Mouse (Mus musculus) monocyte, adult 5-6 weeks (primary cell): Measurements from ENCODE around the gene Hoxd12. TPM values are rescaled to one million over a fixed set of nuclear protein-coding genes. Genes with fewer than 3 reads are reported as not detected.

Source experiments
- ATAC-seq: fragments of 153-309, 156-312 bp; replicated peaks from 2 replicates; pipeline ENCODE4 v1.8.0; 2017; ENCODE audit warnings: mild to moderate bottlenecking; ENCODE audit not compliant: low TSS enrichment, insufficient number of reproducible peaks, severe bottlenecking, poor library complexity, low FRiP score
- total RNA-seq: library from RNA; stranded (forward); fragments of 200-1000, 200-491, 200-594 nt; gene quantifications from 3 replicates; pipeline ENCODE4 v1.2.3, GENCODE M21; 2017

The Hoxd12 gene
- total RNA-seq, 1 experiment from 2014 or later, result not detected

DNA sequence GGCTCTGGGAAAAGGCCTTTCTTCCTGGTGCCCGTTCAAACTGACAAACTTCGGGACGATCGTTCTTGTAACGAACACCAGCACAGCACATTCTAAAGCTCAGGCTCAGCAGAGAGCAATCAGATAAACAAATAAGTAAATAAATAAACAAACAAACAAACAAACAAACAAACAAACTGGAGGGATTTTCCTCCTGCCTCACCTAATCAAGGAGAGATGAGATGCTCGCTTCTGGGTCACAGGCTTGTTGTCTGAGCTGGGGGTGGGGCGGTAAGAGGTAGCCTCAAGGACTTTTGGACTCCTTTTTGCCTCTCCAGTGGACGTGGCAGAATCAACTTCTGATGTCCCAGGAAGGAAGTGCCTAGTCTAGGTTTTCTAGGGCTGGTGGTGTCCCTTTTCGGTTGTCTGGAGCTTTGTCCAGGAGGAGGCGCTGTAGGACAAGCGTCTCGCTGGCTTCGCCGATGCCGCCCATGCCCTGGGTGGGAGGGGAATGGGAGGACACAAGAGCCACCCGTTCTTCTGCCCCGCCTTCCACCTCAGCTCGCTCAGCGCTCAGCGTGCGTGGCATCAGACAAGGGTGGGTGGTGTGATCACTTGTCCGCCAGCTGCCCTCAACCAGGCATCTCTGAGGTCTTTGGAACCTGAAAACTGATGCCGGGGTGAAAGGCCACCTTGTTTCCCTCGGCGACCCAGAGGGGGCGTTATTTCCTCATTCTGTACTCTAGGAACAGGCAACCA lies 40.9 kb downstream of the Hoxd12 start:
- ATAC-seq, result no peak

DNA sequence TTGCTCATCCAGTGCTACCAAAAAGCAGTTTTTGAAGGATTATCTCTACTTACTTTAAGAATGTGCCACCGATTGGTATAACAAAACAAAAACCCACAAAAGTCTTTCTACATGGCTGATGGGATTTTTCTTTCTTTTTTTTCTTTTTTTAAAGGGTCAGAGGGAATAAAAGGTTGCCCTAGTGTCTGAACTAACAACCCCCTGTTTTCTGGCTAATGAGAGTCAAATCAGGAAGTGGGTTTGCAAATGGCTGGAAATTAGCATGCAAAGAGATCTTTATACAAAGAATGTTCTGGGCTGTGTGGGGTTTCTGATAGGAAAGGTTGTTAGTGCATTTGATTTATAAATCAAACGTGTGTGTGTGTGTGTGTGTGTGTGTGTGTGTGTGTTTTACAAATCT lies 45.6 kb downstream of the Hoxd12 start:
- no peak for ATAC-seq

DNA sequence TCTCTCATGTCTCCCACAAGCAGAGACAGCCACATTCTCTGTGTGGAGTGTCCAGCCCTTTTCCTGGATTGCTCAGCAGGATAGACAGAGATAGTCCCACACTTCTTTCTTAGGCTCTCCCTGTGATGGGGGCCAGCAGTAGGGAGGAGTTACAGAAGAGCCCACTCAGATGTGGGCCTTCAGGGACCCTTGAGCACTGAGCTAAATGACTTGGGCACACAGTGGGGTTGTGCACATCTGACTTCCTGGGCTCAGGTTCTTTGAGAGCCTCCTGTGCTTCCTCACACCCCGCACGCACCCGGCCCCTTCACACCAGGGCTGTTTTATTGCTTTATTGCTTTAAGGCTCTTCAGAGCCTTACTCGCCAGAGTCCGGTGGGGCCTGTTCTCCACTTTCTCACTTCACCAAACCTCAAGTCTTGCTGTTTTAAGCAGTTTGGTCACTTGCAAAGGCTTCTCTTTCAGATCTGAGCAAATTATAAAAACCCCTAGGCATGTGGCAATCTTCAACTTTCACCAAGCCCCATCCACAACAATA lies 46.2 kb downstream of the Hoxd12 start:
- ATAC-seq, result no peak

GRCm38 (mm10) chr2:74721882-74722281 lies 47.1 kb downstream of the Hoxd12 start:
- ATAC-seq, result no peak

DNA sequence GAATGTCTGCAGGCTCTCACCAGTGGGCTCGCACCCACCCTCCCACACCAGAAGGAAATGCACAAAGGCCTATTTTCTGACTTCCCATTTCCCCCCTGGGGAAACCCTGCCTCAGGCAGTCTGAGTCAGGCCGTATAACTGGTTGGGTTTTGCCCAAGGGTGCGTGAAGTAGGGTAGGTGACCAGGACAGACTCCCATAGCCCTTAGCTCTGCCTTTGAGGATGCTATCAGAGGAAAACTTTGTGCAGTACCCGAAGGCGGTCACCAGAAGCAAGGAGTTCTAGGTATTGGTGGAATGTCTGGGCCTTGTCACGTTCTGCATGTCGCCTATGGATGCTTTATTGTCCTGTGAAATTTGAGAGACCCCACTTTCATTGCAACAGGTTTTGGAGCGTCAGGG lies 48.1 kb downstream of the Hoxd12 start:
- no peak for ATAC-seq

- no peak for ATAC-seq
These were observed 49.6 kb downstream of the Hoxd12 start for GRCm38 (mm10) chr2:74724244-74725015.

GRCm38 (mm10) chr2:74725171-74725570 lies 50.4 kb downstream of the Hoxd12 start:
- no peak for ATAC-seq

DNA sequence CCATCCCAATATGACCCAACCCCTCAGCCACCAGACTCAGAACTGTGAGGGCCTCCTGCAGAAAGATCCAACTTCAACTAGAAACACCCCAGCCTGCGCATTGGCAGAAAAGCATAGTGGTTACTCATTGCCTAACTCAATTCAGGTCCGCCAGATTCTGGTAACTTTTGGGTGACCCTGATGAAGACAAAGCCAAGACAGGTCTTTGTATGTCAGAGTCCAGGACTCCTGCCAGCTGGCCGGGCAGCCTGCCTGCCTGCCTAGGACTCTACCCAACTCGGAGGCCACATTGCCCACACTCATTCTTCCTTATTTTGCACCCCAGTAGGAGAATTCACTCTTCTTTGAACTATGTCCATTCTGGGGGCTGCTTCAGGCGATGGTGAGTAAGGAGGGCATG lies 51.7 kb downstream of the Hoxd12 start, which contains the start of gene Gm28230:
Gene Gm28230, plus strand, starts transcription at position 178 of the 400 bp plus-strand sequence.
- ATAC-seq, result no peak

GRCm38 (mm10) chr2:74726973-74727639 lies 52.3 kb downstream of the Hoxd12 start:
- ATAC-seq, result no peak

Other genes starting within 250 kb of the Hoxd12 start
- 23.9 to 47.3 TPM (median 36.4 TPM) in 3 replicates for gene Lnpk, start 95.6 kb upstream of the Hoxd12 start, total RNA-seq
- not detected in 3 replicates for gene Evx2, start 15.5 kb upstream of the Hoxd12 start, total RNA-seq
- not detected in 3 replicates for gene Hoxd13, start 6.7 kb upstream of the Hoxd12 start, total RNA-seq
- not detected in 3 replicates for gene Hoxd11, start 4.5 kb downstream of the Hoxd12 start, total RNA-seq
- not detected in 3 replicates for gene Hoxd10, start 16.9 kb downstream of the Hoxd12 start, total RNA-seq
- gene Hoxd9, start 22.7 kb downstream of the Hoxd12 start, total RNA-seq, result not detected in 3 replicates
- gene Hoxd8, start 29.6 kb downstream of the Hoxd12 start, total RNA-seq, result not detected in 3 replicates
- gene Hoxd3, start 36.9 kb downstream of the Hoxd12 start, total RNA-seq, result not detected in 3 replicates
- not detected in 3 replicates for gene Hoxd4, start 36.9 kb downstream of the Hoxd12 start, total RNA-seq
- not detected in 3 replicates for gene Gm28230, start 51.7 kb downstream of the Hoxd12 start, total RNA-seq
- not detected in 3 replicates for gene Hoxd1, start 88.0 kb downstream of the Hoxd12 start, total RNA-seq
- gene Mtx2, start 150.8 kb downstream of the Hoxd12 start, total RNA-seq, result 12.6 to 28.7 TPM (median 26.8 TPM) in 3 replicates